Mouse (Mus musculus): ENCODE results near the gene Olfr544. TPM values are rescaled to one million over a fixed set of nuclear protein-coding genes. Genes with fewer than 3 reads are reported as not detected.
A peak's percentile ranks its signal among the peaks of the same experiment; 100 is the strongest.

The Olfr544 gene
- total and polyA plus RNA-seq, 2 experiments from 2014 or later, result 0.14 TPM; not detected in 1

DNA sequence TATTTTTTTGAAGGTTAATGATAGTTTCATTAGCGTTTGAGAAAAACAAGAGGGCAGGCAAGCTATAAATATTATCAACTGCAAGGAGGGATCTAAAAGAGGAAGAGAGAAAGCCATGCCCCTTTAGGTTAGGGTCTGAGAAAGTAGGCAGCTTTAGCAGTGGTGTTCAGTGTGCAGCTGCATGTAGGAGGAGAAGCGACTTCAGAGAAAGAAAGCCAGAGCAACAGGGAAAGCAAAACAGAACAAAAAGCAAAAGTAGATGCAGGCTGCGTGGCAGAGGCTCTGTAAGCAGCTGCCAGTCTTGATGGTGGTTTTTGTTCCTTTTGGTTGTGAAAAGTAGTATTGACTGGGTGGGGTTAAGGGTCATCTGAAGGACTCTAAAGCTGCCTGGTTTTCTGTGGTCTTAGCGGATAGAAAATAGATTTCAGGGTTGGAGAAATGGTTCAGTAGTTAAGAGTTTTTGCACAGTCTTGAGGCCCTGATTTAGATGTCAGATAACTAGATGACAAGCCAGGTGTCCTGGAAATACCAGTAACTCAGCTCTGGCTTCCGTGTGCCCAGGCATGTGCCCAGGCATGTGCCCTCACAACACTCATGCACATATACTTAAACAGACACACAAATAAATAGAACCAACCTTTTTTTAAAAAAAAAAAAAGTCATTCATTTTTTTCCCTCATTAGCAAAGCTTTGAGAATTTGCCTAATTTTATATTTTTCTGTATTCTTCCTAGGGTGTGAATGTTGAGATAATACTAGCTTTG, 29.3 kb downstream of the Olfr544 start:
- Histone ChIP-seq H3K4me3 (ENCODE audit: low read length) (no peak overlapping the region), H3K9ac (replicated peaks; ENCODE audit: low read length) (no peak overlapping the region), H3K27ac (no peak overlapping the region), H3K4me2 (ENCODE audit: low read depth, low read length) (no peak overlapping the region), H3K4me1 (ENCODE audit: insufficient read depth, low read length) (no peaks in the 10 kb centered on the region), H3K9me3 (ENCODE audit: low read length) (no peaks in the 10 kb centered on the region), H3K36me3 (ENCODE audit: insufficient read depth, low read length) (peaks cover 56% of the 10 kb centered on the region), H3K27me3 (ENCODE audit: insufficient read depth, low read length) (no peaks in the 10 kb centered on the region)
- WGBS, result 83% methylated on average over 5 of the region's 5 CpGs
- ATAC-seq, result no peak
- no peak for TF ChIP-seq CTCF (IDR thresholded peaks at IDR 0.05; ENCODE audit: low read depth)
- DNase-seq (ENCODE audit: low spot score), result no peak

GRCm38 (mm10) chr7:102446438-102446837, 41.7 kb downstream of the Olfr544 start:
- WGBS, result 92% methylated on average over 9 of the region's 9 CpGs
- Histone ChIP-seq H3K36me3 (ENCODE audit: insufficient read depth, low read length) (peaks cover 23% of the 10 kb centered on the region; the same call in 1 of the 2 replicates), H3K4me2 (ENCODE audit: low read depth, low read length) (no peak overlapping the region), H3K9me3 (ENCODE audit: low read length) (no peaks in the 10 kb centered on the region), H3K27ac (no peak overlapping the region), H3K9ac (replicated peaks; ENCODE audit: low read length) (no peak overlapping the region), H3K27me3 (ENCODE audit: insufficient read depth, low read length) (no peaks in the 10 kb centered on the region), H3K4me1 (ENCODE audit: insufficient read depth, low read length) (peaks cover 5% of the 10 kb centered on the region; the same call in 1 of the 2 replicates), H3K4me3 (ENCODE audit: low read length) (no peak overlapping the region)
- DNase-seq (ENCODE audit: low spot score), result no peak
- TF ChIP-seq CTCF (IDR thresholded peaks at IDR 0.05; ENCODE audit: low read depth), result no peak
- no peak for ATAC-seq

DNA sequence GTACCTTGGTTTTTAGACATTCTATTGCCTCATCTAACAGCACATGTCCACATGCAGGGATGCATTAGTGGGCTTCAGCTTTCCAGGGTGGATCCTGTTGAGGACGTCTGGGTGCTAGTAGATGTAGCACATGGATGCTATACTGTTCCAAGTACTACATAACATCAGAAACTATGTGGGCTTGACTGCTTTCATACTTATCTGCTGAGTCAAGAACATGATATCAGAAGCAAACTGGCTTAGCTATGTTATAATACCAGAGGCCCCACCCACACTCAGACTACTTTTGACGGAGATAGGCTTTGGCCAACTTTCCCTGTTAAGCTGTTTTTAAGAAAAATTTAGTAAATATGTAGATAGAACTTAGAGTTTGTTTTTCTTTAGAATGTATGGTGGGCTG, 43.8 kb downstream of the Olfr544 start:
- Histone ChIP-seq H3K27ac (no peak overlapping the region), H3K4me1 (ENCODE audit: insufficient read depth, low read length) (peaks cover 5% of the 10 kb centered on the region; the same call in 1 of the 2 replicates), H3K4me3 (ENCODE audit: low read length) (no peak overlapping the region), H3K9ac (replicated peaks; ENCODE audit: low read length) (no peak overlapping the region), H3K36me3 (ENCODE audit: insufficient read depth, low read length) (peaks cover 13% of the 10 kb centered on the region; the same call in 1 of the 2 replicates), H3K4me2 (ENCODE audit: low read depth, low read length) (no peak overlapping the region), H3K9me3 (ENCODE audit: low read length) (no peaks in the 10 kb centered on the region), H3K27me3 (ENCODE audit: insufficient read depth, low read length) (no peaks in the 10 kb centered on the region)
- 86% methylated on average over 2 of the region's 2 CpGs for WGBS
- no peak for ATAC-seq
- TF ChIP-seq CTCF (IDR thresholded peaks at IDR 0.05; ENCODE audit: low read depth), result no peak
- DNase-seq (ENCODE audit: low spot score), result no peak

- DNase-seq (ENCODE audit: low spot score), result no peak
- Histone ChIP-seq H3K4me1 (ENCODE audit: insufficient read depth, low read length) (peaks cover 5% of the 10 kb centered on the region; the same call in 1 of the 2 replicates), H3K27ac (peak overlapping the region; percentile 51; the same call in 1 of the 2 replicates), H3K9me3 (ENCODE audit: low read length) (no peaks in the 10 kb centered on the region), H3K4me3 (ENCODE audit: low read length) (peak overlapping the region; percentile 85), H3K4me2 (ENCODE audit: low read depth, low read length) (peak overlapping the region; percentile 82), H3K27me3 (ENCODE audit: insufficient read depth, low read length) (no peaks in the 10 kb centered on the region), H3K36me3 (ENCODE audit: insufficient read depth, low read length) (peaks cover 8% of the 10 kb centered on the region; the same call in 1 of the 2 replicates), H3K9ac (replicated peaks; ENCODE audit: low read length) (peak overlapping the region; percentile 70)
- TF ChIP-seq CTCF (IDR thresholded peaks at IDR 0.05; ENCODE audit: low read depth), result no peak
- ATAC-seq, result no peak
- WGBS, result 2% methylated on average over 4 of the region's 4 CpGs
Observed at GRCm38 (mm10) chr7:102442432-102442831, 45.7 kb downstream of the Olfr544 start.

DNA sequence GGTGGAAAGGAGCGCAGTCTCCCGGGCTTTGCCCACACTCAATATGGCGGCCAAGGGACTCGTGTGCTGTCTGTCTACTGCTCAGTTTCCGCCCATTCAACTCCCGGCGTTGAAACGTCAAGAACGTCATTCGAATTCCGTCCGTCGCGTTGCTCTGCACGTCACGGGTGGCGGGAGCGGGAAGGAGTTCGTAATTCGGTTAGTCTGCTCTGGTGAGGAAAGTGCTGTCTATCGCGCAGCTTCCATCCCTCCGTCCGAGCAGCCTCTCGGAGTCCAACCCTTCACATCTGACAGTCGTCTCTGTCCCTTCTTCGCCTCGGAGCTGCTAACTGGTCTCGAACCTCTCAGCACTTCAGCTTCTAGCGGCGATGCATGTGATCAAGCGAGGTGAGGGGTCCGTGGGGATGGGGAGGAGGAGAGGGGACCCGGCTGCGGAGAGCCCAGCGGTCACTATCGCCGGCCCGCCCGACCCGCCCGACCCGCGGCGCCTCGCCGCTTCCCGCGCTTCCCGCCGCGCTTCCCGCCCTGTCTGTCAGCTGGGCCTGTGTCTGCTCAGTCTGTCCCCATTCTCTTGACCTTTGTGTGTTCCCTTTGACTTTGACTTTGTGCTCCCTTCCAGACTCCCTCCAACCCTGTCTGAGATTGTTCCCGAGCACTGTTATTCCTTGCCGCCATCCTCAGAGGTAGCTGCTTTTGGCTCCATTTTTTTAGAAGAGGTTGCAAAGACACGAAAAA, 46.3 kb downstream of the Olfr544 start, which contains the start of gene Rrm1:
Rrm1 (plus strand) TSS at position 39 of the 735 bp plus-strand sequence.
- no peak for TF ChIP-seq CTCF (IDR thresholded peaks at IDR 0.05; ENCODE audit: low read depth)
- H3K9ac ChIP-seq (replicated peaks; ENCODE audit: low read length), result peak within 1 kb of the TSS; percentile 70
- H3K4me2 ChIP-seq (ENCODE audit: low read depth, low read length), result peak within 1 kb of the TSS; percentile 82
- H3K27me3 ChIP-seq (ENCODE audit: insufficient read depth, low read length), result no peaks in the 10 kb centered on the region
- no peaks in the 10 kb centered on the region for H3K9me3 ChIP-seq (ENCODE audit: low read length)
- H3K4me1 ChIP-seq (ENCODE audit: insufficient read depth, low read length), result peaks cover 5% of the 10 kb centered on the region; the same call in 1 of the 2 replicates
- H3K36me3 ChIP-seq (ENCODE audit: insufficient read depth, low read length), result peaks cover 3% of the 10 kb centered on the region; the same call in 1 of the 2 replicates
- peak within 1 kb of the TSS; percentile 85 for H3K4me3 ChIP-seq (ENCODE audit: low read length)
- under 1% methylated on average over 52 of the region's 56 CpGs for WGBS
- H3K27ac ChIP-seq, result peak within 1 kb of the TSS; percentile 51; the same call in 1 of the 2 replicates
- ATAC-seq, result peak; percentile 99
- peak; percentile 99 for DNase-seq (ENCODE audit: low spot score)

DNA sequence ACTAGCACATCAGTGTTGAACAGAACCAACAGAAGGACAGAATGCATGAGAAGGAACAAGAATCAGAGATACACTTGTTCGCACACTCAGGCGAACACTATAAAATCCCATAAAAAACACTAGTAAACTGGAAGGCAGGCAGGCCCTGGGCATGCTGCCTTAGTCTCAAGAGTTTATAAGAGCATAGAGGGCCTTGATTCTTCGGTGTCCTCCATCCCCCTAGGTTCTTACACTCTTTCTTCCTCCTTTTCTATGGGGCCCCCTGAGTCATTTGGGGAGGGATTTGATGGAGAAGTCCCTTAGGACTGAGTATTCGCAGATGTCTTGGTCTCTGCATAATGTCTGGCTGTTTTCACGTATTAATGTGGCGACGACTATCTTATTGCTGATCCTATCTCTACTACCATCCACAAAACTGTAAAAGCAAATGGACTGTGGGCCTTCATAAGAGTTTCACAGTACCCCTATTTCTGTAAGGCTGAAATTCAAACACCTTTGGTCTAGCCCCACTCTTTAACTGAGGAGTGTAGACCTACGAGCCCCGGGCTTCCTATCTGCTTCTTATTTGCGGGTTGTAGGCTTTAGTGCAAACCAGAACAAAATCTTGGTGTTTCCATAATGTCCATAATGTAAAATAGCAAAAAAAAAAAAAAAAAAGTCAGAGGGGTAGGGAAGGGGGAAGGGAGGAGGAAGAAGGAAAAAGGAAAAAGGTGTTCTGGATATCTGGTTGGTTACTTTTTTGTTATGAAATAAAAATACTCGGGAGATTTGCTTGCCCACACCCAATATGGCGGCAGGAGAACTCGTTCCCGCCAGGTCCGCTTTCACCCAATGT, 47.1 kb downstream of the Olfr544 start:
- Histone ChIP-seq H3K27ac (peak overlapping the region; percentile 51; the same call in 1 of the 2 replicates), H3K9me3 (ENCODE audit: low read length) (no peaks in the 10 kb centered on the region), H3K4me3 (ENCODE audit: low read length) (peak overlapping the region; percentile 85), H3K27me3 (ENCODE audit: insufficient read depth, low read length) (no peaks in the 10 kb centered on the region), H3K4me2 (ENCODE audit: low read depth, low read length) (peak overlapping the region; percentile 82), H3K36me3 (ENCODE audit: insufficient read depth, low read length) (no peaks in the 10 kb centered on the region), H3K4me1 (ENCODE audit: insufficient read depth, low read length) (peaks cover 5% of the 10 kb centered on the region; the same call in 1 of the 2 replicates), H3K9ac (replicated peaks; ENCODE audit: low read length) (no peak overlapping the region)
- 55% methylated on average over 15 of the region's 15 CpGs for WGBS
- no peak for DNase-seq (ENCODE audit: low spot score)
- TF ChIP-seq CTCF (IDR thresholded peaks at IDR 0.05; ENCODE audit: low read depth), result no peak
- 0 out of 2 replicates have a peak, but pooled peaks have one; percentile 0 for ATAC-seq

Measured in hindbrain, postnatal 0 days (tissue).